8 mouse cellular contexts compared by ENCODE assay signal in the genomic region with DNA sequence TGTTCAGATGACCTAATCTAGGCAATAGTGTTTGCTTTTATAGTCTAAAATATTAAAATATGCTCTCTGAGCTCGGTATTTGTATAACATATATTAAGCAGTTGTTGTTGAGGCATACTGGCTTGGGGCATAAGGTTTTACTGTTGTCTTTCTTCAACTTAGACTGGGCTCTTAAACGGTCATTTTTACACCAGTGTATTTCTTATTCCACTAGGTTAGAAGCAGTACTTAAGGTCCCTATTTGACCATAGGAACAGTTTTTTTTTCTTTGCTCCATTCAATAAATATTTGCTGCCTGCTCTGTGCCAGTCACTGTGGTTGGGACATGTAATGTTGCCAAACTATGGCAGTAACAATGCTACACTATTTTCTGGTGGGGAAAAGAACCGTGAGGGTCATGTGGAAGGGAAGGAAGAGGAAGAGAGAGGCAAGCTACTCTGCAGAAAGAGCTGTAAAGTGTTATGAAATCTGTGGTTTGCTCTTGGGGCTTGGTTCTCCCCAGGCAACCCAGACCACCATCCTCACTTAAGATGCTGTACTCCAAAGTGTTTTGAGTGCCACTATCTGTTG. TPM values are rescaled to one million over a fixed set of nuclear protein-coding genes. Genes with fewer than 3 reads are reported as not detected.
DNase-seq lines count a peak whose midpoint lies in the region; ATAC-seq lines count a peak whose summit lies in the region.

No protein-coding gene starts in this region.

- H3K36me3 ChIP-seq in kidney, embryonic 14.5 days (ENCODE audit: control insufficient read depth, insufficient read depth, low read length), result no peaks in the 10 kb centered on the region
- no peaks in the 10 kb centered on the region for H3K36me3 ChIP-seq in forebrain, embryonic 14.5 days (ENCODE audit: control insufficient read depth, insufficient read depth, low read length)
- no peaks in the 10 kb centered on the region for H3K36me3 ChIP-seq in limb, embryonic 13.5 days

- H3K9ac ChIP-seq in kidney, embryonic 14.5 days (ENCODE audit: low read depth, low read length), result peak overlapping the region; percentile 97; the same call in 1 of the 2 replicates
- H3K9ac ChIP-seq in forebrain, embryonic 14.5 days (ENCODE audit: low read length), result peak overlapping the region; percentile 99
- peak overlapping the region; percentile 97 for H3K9ac ChIP-seq in limb, embryonic 13.5 days

- intact Hi-C loops in left cerebral cortex, postnatal 14 days (cut with DNase I), result loop anchor here (5.0 kb wide), 2 partner anchors 61 to 106 kb away; a partner anchor contains a TSS

- peak overlapping the region; percentile 91 for H3K4me2 ChIP-seq in kidney, embryonic 14.5 days (replicated peaks; ENCODE audit: low read depth, low read length)
- H3K4me2 ChIP-seq in forebrain, embryonic 14.5 days (ENCODE audit: low read length), result peak overlapping the region; percentile 62
- peak overlapping the region; percentile 75 for H3K4me2 ChIP-seq in limb, embryonic 13.5 days (replicated peaks)

- H3K27ac ChIP-seq in kidney, embryonic 14.5 days (ENCODE audit: low read depth, low read length), result no peak overlapping the region
- no peak overlapping the region for H3K27ac ChIP-seq in forebrain, embryonic 14.5 days (ENCODE audit: low read depth, low read length)
- no peak overlapping the region for H3K27ac ChIP-seq in limb, embryonic 13.5 days

- ATAC-seq in kidney, embryonic 14.5 days (ENCODE audit: low FRiP score, low TSS enrichment), result no peak
- ATAC-seq in forebrain, embryonic 14.5 days, result no peak
- no peak for ATAC-seq in limb, embryonic 13.5 days (ENCODE audit: low FRiP score, low read depth)
- peak; percentile 83 for ATAC-seq in monocyte, adult 5-6 weeks (replicated peaks; ENCODE audit: insufficient number of reproducible peaks, low FRiP score, low TSS enrichment, poor library complexity, severe bottlenecking)
- ATAC-seq in cerebellum, adult (ENCODE audit: insufficient number of reproducible peaks, low FRiP score, low TSS enrichment), result no peak

- H3K27me3 ChIP-seq in kidney, embryonic 14.5 days (ENCODE audit: control insufficient read depth, insufficient read depth, low read length), result no peaks in the 10 kb centered on the region
- H3K27me3 ChIP-seq in forebrain, embryonic 14.5 days (replicated peaks; ENCODE audit: control insufficient read depth, insufficient read depth, low read length), result no peaks in the 10 kb centered on the region
- H3K27me3 ChIP-seq in limb, embryonic 13.5 days, result peaks cover 2% of the 10 kb centered on the region; the same call in 1 of the 2 replicates

- 51% methylated on average over 3 of the region's 3 CpGs for WGBS in kidney, embryonic 14.5 days
- WGBS in forebrain, embryonic 14.5 days, result 16% methylated on average over 3 of the region's 3 CpGs
- WGBS in limb, embryonic 13.5 days, result 29% methylated on average over 3 of the region's 3 CpGs

- no peaks in the 10 kb centered on the region for H3K9me3 ChIP-seq in kidney, embryonic 14.5 days (ENCODE audit: control insufficient read depth, low read length)
- H3K9me3 ChIP-seq in forebrain, embryonic 14.5 days (replicated peaks; ENCODE audit: control insufficient read depth, low read length), result no peaks in the 10 kb centered on the region
- no peaks in the 10 kb centered on the region for H3K9me3 ChIP-seq in limb, embryonic 13.5 days

- H3K4me3 ChIP-seq in kidney, embryonic 14.5 days (ENCODE audit: low read length), result peak overlapping the region; percentile 90
- H3K4me3 ChIP-seq in forebrain, embryonic 14.5 days (ENCODE audit: low read depth, low read length), result peak overlapping the region; percentile 95
- peak overlapping the region; percentile 94 for H3K4me3 ChIP-seq in limb, embryonic 13.5 days

- no peak for DNase-seq in kidney, postnatal 25 days
- no peak for DNase-seq in forebrain, embryonic 14.5 days (ENCODE audit: low spot score)
- no peak for DNase-seq in left cerebral cortex, postnatal 14 days (ENCODE audit: low spot score in 2 of 2)
- no peak for DNase-seq in embryo, embryonic 9.5 days (ENCODE audit: extremely low spot score)

- peaks cover 9% of the 10 kb centered on the region; the same call in 1 of the 2 replicates for H3K4me1 ChIP-seq in kidney, embryonic 14.5 days (ENCODE audit: control insufficient read depth, insufficient read depth, low read length)
- peaks cover 31% of the 10 kb centered on the region for H3K4me1 ChIP-seq in forebrain, embryonic 14.5 days (ENCODE audit: control insufficient read depth, insufficient read depth, low read length)
- peaks cover 34% of the 10 kb centered on the region for H3K4me1 ChIP-seq in limb, embryonic 13.5 days

RNA-seq across cellular contexts. Expression of a gene that starts 1.5 kb away (rescaled TPM):
- polyA plus RNA-seq in kidney, embryonic 14.5 days (2014; fragmentation: Nextera tagmentation; extraction: Ambion mirVana), result 69.3 and 71.2 TPM in 2 replicates
- polyA plus RNA-seq in forebrain, embryonic 14.5 days (2014; fragmentation: Nextera tagmentation; extraction: Ambion mirVana), result 55.9 and 72.6 TPM in 2 replicates
- polyA plus RNA-seq in limb, embryonic 13.5 days (2015; fragmentation: Nextera tagmentation; extraction: Ambion mirVana), result 85.6 and 88.8 TPM in 2 replicates
- 335 to 628 TPM (median 575 TPM) in 3 replicates for total RNA-seq in monocyte, adult 5-6 weeks (2017)
- total RNA-seq in left cerebral cortex, postnatal 14 days (2021), result 100 to 1,000 TPM in 1 of 2 experiments, 10 to 100 TPM in 1; 95.7 to 106 TPM
